Mouse (Mus musculus) CD4-positive, CD25-positive, alpha-beta regulatory T cell, adult 2 months (primary cell): Measurements from ENCODE around the gene Pef1.

Experiments
- DNase-seq: peaks from one replicate; pipeline ENCODE4 v3.0.0-alpha.2; 2012; ENCODE audit warnings: low read depth, low spot score

The Pef1 gene

GRCm38 (mm10) chr4:130138441-130139213 is 36.3 kb downstream of the Pef1 start:
- peak; percentile 62 for DNase-seq

- DNase-seq: no peak
These were observed 36.8 kb downstream of the Pef1 start, which contains the start of gene Hcrtr1 for GRCm38 (mm10) chr4:130139214-130139492. Hcrtr1 (minus strand) TSS chr4:130139359.

GRCm38 (mm10) chr4:130140992-130141402 is 38.6 kb downstream of the Pef1 start:
- DNase-seq: no peak

GRCm38 (mm10) chr4:130141786-130142185 is 39.4 kb downstream of the Pef1 start:
- DNase-seq: no peak

- no peak for DNase-seq
These were observed 46.0 kb downstream of the Pef1 start for GRCm38 (mm10) chr4:130148405-130148804.

GRCm38 (mm10) chr4:130154250-130154649 is 51.9 kb downstream of the Pef1 start:
- no peak for DNase-seq

GRCm38 (mm10) chr4:130156812-130157371 is 54.5 kb downstream of the Pef1 start:
- no peak for DNase-seq

- no peak for DNase-seq
These were observed 59.0 kb downstream of the Pef1 start for GRCm38 (mm10) chr4:130161349-130161748.

- DNase-seq: no peak
These were observed 61.1 kb downstream of the Pef1 start for GRCm38 (mm10) chr4:130163391-130163861.

GRCm38 (mm10) chr4:130164121-130164520 is 61.8 kb downstream of the Pef1 start:
- no peak for DNase-seq

GRCm38 (mm10) chr4:130166061-130166460 is 63.7 kb downstream of the Pef1 start:
- no peak for DNase-seq

- DNase-seq: no peak
These were observed 64.2 kb downstream of the Pef1 start for GRCm38 (mm10) chr4:130166592-130166991.

- DNase-seq: no peak
These were observed 65.0 kb downstream of the Pef1 start for GRCm38 (mm10) chr4:130167321-130167720.

- DNase-seq: no peak
These were observed 65.5 kb downstream of the Pef1 start for GRCm38 (mm10) chr4:130167814-130168213.

- DNase-seq: no peak
These were observed 66.2 kb downstream of the Pef1 start for GRCm38 (mm10) chr4:130168280-130169183.

GRCm38 (mm10) chr4:130169411-130169971 is 67.1 kb downstream of the Pef1 start:
- no peak for DNase-seq

GRCm38 (mm10) chr4:130170362-130170761 is 68.0 kb downstream of the Pef1 start:
- no peak for DNase-seq

GRCm38 (mm10) chr4:130171951-130172765 is 69.8 kb downstream of the Pef1 start:
- no peak for DNase-seq

- no peak for DNase-seq
These were observed 70.9 kb downstream of the Pef1 start for GRCm38 (mm10) chr4:130173060-130173822.

GRCm38 (mm10) chr4:130173911-130174311 is 71.6 kb downstream of the Pef1 start:
- DNase-seq: no peak
